Mouse (Mus musculus) embryonic facial prominence, embryonic 15.5 days (tissue): ENCODE measurements around the gene Per1. TPM values are rescaled to one million over a fixed set of nuclear protein-coding genes. Genes with fewer than 3 reads are reported as not detected.

Experiments used
- ATAC-seq: fragments of 200-750 bp; cut with Nextera tagmentation; 2 replicates; pipeline ENCODE4 v1.8.0; 2017; ENCODE audit warnings: low read depth, moderate TSS enrichment; ENCODE audit not compliant: insufficient number of reproducible peaks, low FRiP score, low TSS enrichment
- H3K27ac ChIP-seq: fragments of 300-500 bp; sonication (generic); replicated peaks from 2 replicates; pipeline ENCODE4 v1.5.1; 2015; ENCODE audit warnings: mild to moderate bottlenecking, inconsistent platforms
- H3K27me3 ChIP-seq: fragments of 300-500 bp; sonication (generic); 2 replicates; pipeline ENCODE4 v1.6.1; 2015; ENCODE audit warnings: inconsistent platforms
- H3K36me3 ChIP-seq: fragments of 300-500 bp; sonication (generic); 2 replicates; pipeline ENCODE4 v1.6.1; 2015; ENCODE audit warnings: mild to moderate bottlenecking, inconsistent platforms
- H3K4me1 ChIP-seq: fragments of 300-500 bp; sonication (generic); 2 replicates; pipeline ENCODE4 v1.6.1; 2015; ENCODE audit warnings: inconsistent platforms
- H3K4me2 ChIP-seq: fragments of 300-500 bp; sonication (generic); replicated peaks from 2 replicates; pipeline ENCODE4 v1.6.1; 2015; ENCODE audit warnings: mild to moderate bottlenecking, inconsistent platforms
- H3K4me3 ChIP-seq: fragments of 300-500 bp; sonication (generic); replicated peaks from 2 replicates; pipeline ENCODE4 v1.5.1; 2015; ENCODE audit warnings: mild to moderate bottlenecking, inconsistent platforms
- H3K9ac ChIP-seq: fragments of 300-500 bp; sonication (generic); 2 replicates; pipeline ENCODE4 v1.6.1; 2015; ENCODE audit warnings: inconsistent platforms
- H3K9me3 ChIP-seq: fragments of 300-500 bp; sonication (generic); replicated peaks from 2 replicates; pipeline ENCODE4 v1.6.1; 2016; ENCODE audit warnings: inconsistent platforms
- WGBS: fragments of 180-500 bp; shearing (Covaris S2); methylation state at CpG from one replicate; pipeline ENCODE4 v1.1.7; 2015; 5-methylcytosine and 5-hydroxymethylcytosine counted together
- polyA plus RNA-seq: library from polyadenylated mRNA; unstranded; fragments of >200 nt; fragmentation: Nextera tagmentation; extraction: Ambion mirVana; gene quantifications from 2 replicates; pipeline ENCODE4 v1.2.1, GENCODE M21; 2015

Gene Per1
- polyA plus RNA-seq, 1 experiment from 2014 or later, result 34.4 TPM

DNA sequence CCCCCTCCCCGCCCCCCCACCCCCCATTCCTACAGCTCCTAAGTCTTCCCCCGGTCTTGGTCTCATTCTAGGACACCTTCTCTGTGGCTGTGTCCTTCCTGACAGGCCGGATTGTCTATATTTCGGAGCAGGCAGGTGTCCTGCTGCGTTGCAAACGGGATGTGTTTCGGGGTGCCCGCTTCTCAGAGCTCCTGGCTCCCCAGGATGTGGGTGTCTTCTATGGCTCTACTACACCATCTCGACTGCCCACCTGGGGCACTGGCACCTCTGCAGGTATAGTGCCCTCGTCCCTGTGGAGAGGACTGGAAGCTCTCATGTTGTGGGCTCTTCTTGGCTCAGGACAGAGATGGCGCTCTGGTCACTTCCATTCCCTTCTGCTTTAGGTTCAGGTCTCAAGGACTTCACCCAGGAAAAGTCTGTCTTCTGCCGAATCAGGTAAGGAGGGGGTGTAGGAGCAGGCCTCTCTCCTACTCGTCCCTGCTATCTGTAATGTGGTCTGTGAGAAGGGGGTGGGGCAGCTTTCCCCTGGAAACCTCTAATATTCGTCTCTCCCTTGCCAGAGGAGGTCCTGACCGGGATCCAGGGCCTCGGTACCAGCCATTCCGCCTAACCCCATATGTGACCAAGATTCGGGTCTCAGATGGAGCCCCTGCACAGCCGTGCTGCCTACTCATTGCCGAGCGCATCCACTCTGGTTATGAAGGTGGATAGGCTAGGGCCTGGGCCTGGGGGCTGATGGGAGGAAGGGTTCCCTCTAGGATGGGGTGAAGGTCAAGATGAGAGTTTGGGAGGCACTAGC lies 6.8 kb downstream of the Per1 start:
- Histone ChIP-seq H3K4me1 (peaks cover 34% of the 10 kb centered on the region), H3K27ac (no peak overlapping the region), H3K9ac (no peak overlapping the region), H3K9me3 (no peaks in the 10 kb centered on the region), H3K27me3 (no peaks in the 10 kb centered on the region), H3K4me3 (no peak overlapping the region), H3K4me2 (no peak overlapping the region), H3K36me3 (peaks cover 64% of the 10 kb centered on the region)
- no peak for ATAC-seq
- 87% methylated on average over 21 of the region's 21 CpGs for WGBS

DNA sequence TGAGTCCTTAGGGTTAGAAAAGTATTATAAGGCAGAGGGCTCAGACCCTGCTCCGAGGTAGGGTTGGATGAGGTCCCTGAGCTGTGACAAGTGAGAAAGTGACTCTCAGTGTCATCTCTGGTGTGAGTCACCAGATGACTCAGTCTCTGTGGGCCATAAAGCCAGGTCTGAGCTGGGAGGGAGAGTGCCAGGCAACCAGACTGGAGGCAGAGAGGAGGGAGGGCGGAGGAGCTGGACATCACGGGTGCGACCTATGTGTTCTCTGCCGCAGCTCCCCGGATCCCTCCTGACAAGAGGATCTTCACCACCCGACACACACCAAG lies 7.3 kb downstream of the Per1 start:
- H3K4me2 ChIP-seq, result no peak overlapping the region
- H3K9me3 ChIP-seq, result no peaks in the 10 kb centered on the region
- no peak for ATAC-seq
- no peak overlapping the region for H3K9ac ChIP-seq
- H3K4me1 ChIP-seq, result peaks cover 34% of the 10 kb centered on the region
- no peaks in the 10 kb centered on the region for H3K27me3 ChIP-seq
- WGBS, result 93% methylated on average over 7 of the region's 7 CpGs
- H3K4me3 ChIP-seq, result no peak overlapping the region
- H3K27ac ChIP-seq, result no peak overlapping the region
- H3K36me3 ChIP-seq, result peaks cover 70% of the 10 kb centered on the region

DNA sequence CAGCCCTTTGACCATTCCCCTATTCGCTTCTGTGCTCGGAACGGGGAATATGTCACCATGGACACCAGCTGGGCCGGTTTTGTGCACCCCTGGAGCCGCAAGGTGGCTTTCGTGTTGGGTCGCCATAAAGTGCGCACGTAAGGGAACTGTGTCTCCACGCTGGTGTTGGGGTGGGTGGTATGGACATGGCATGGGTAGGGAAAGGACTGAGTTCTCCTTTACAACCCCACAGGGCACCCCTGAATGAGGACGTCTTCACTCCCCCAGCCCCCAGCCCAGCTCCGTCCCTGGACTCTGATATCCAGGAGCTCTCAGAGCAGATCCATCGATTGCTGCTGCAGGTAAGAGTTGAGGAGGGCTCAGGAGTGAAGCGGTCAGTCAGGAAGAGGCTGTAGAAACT lies 8.1 kb downstream of the Per1 start:
- Histone ChIP-seq H3K27ac (no peak overlapping the region), H3K9me3 (no peaks in the 10 kb centered on the region), H3K4me2 (no peak overlapping the region), H3K4me1 (peaks cover 26% of the 10 kb centered on the region), H3K27me3 (no peaks in the 10 kb centered on the region), H3K9ac (no peak overlapping the region), H3K36me3 (peaks cover 78% of the 10 kb centered on the region), H3K4me3 (no peak overlapping the region)
- ATAC-seq, result no peak
- WGBS, result 95% methylated on average over 14 of the region's 14 CpGs

DNA sequence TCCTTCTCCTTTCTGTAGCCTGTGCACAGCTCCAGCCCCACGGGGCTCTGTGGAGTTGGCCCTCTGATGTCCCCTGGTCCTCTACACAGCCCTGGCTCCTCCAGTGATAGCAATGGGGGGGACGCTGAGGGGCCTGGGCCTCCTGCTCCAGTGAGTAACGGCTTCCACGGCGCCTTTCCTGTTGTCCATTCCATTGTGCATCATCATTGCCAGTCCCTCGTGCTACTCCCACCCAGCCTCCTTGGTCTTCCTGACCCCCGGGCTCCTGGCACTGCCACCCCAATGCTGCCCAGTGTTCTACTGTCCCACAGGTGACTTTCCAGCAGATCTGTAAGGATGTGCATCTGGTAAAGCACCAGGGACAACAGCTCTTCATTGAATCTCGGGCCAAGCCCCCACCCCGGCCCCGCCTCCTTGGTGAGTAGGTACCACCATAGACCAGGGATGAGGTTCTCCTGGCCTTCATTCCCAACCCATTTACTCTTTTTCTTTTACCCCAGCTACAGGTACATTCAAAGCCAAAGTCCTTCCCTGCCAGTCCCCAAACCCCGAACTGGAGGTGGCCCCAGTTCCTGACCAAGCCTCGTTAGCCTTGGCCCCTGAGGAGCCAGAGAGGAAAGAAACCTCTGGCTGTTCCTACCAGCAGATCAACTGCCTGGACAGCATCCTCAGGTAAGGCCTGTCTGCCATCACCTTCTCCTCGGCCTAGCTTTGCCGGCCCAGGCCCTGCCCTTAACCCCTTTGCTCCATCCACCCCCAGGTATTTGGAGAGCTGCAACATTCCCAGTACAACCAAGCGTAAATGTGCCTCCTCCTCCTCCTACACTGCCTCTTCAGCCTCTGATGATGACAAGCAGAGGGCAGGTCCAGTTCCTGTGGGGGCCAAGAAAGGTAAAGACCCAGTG lies 8.8 kb downstream of the Per1 start:
- H3K4me2 ChIP-seq, result no peak overlapping the region
- no peak overlapping the region for H3K4me3 ChIP-seq
- no peaks in the 10 kb centered on the region for H3K27me3 ChIP-seq
- ATAC-seq, result no peak
- H3K4me1 ChIP-seq, result peaks cover 21% of the 10 kb centered on the region
- no peak overlapping the region for H3K27ac ChIP-seq
- H3K9ac ChIP-seq, result no peak overlapping the region
- H3K36me3 ChIP-seq, result peaks cover 84% of the 10 kb centered on the region
- no peaks in the 10 kb centered on the region for H3K9me3 ChIP-seq
- 93% methylated on average over 15 of the region's 15 CpGs for WGBS

DNA sequence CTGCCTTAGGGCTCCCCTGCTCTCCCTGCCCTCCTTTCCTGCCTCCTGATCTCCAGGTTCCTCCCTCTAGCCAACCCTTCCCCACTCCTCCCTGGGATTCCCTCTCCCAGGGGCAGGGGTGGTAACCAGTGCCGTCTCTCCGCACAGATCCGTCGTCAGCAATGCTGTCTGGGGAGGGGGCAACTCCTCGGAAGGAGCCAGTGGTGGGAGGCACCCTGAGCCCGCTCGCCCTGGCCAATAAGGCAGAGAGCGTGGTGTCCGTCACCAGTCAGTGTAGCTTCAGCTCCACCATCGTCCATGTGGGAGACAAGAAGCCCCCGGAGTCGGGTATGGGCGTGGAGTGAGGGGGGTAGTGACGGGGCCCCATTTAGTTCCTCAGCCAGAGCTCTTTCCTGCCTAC lies 9.5 kb downstream of the Per1 start:
- ATAC-seq, result no peak
- Histone ChIP-seq H3K4me1 (peaks cover 22% of the 10 kb centered on the region), H3K36me3 (peaks cover 91% of the 10 kb centered on the region), H3K27ac (no peak overlapping the region), H3K9me3 (no peaks in the 10 kb centered on the region), H3K4me2 (no peak overlapping the region), H3K4me3 (no peak overlapping the region), H3K27me3 (no peaks in the 10 kb centered on the region), H3K9ac (no peak overlapping the region)
- 83% methylated on average over 14 of the region's 14 CpGs for WGBS

DNA sequence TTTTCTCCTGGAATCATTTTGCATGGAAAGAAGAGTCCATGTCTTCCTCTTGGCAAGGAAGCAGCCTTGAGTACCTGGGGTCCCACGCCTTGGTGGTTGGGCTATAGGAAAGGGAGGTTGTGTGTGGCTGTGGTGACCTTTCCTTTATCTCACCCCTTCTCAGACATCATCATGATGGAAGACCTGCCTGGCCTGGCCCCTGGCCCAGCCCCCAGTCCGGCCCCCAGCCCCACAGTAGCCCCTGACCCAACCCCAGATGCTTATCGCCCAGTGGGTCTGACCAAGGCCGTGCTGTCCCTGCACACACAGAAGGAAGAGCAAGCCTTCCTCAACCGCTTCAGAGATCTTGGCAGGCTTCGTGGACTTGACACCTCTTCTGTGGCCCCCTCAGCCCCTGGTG lies 10.2 kb downstream of the Per1 start:
- no peak for ATAC-seq
- WGBS, result 89% methylated on average over 6 of the region's 6 CpGs
- no peak overlapping the region for H3K9ac ChIP-seq
- H3K4me2 ChIP-seq, result no peak overlapping the region
- H3K4me1 ChIP-seq, result peaks cover 17% of the 10 kb centered on the region
- H3K9me3 ChIP-seq, result no peaks in the 10 kb centered on the region
- H3K27ac ChIP-seq, result no peak overlapping the region
- peaks cover 93% of the 10 kb centered on the region for H3K36me3 ChIP-seq
- H3K27me3 ChIP-seq, result no peaks in the 10 kb centered on the region
- H3K4me3 ChIP-seq, result no peak overlapping the region

DNA sequence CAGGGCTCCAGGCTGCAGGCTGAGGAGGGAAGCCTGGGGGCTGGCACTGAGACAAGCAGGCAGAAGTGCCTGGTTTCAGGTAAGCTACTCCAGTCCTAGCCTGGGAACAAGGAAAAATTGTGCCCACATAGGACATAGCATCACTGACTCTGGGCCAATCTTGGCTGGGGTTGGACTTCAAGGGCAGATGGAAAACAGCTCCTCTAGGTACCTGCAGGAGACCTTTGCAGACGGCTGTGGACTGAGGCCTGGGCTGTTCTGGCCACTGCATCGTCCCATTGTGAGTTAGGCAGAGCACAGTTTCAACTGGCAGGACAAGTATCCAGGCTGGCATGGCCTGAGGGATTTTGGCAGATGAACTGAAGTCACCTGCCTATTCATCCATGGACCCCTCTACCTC lies 10.8 kb downstream of the Per1 start:
- H3K27ac ChIP-seq, result no peak overlapping the region
- no peaks in the 10 kb centered on the region for H3K9me3 ChIP-seq
- no peak overlapping the region for H3K4me2 ChIP-seq
- no peaks in the 10 kb centered on the region for H3K27me3 ChIP-seq
- H3K4me3 ChIP-seq, result no peak overlapping the region
- H3K36me3 ChIP-seq, result peaks cover 88% of the 10 kb centered on the region
- WGBS, result 75% methylated on average over 2 of the region's 2 CpGs
- ATAC-seq, result no peak
- H3K4me1 ChIP-seq, result peaks cover 11% of the 10 kb centered on the region
- H3K9ac ChIP-seq, result no peak overlapping the region

DNA sequence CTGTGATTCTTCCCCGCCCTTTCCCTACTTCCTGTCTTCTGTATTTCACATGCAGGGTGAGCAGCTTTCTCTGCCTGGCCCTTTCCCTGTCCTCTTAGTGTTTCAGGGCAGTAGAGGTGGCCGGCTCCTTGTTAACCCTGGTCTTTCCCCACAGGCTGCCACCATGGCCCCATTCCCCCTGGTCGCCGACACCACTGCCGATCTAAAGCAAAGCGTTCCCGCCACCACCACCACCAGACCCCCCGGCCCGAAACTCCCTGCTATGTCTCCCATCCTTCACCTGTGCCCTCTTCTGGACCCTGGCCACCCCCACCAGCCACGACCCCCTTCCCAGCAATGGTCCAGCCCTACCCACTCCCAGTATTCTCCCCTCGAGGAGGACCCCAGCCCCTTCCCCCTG lies 11.3 kb downstream of the Per1 start:
- H3K27ac ChIP-seq, result no peak overlapping the region
- H3K4me1 ChIP-seq, result peaks cover 9% of the 10 kb centered on the region
- no peak overlapping the region for H3K9ac ChIP-seq
- H3K4me2 ChIP-seq, result no peak overlapping the region
- WGBS, result 88% methylated on average over 11 of the region's 11 CpGs
- H3K9me3 ChIP-seq, result no peaks in the 10 kb centered on the region
- H3K27me3 ChIP-seq, result no peaks in the 10 kb centered on the region
- H3K36me3 ChIP-seq, result peaks cover 83% of the 10 kb centered on the region
- no peak overlapping the region for H3K4me3 ChIP-seq
- no peak for ATAC-seq

DNA sequence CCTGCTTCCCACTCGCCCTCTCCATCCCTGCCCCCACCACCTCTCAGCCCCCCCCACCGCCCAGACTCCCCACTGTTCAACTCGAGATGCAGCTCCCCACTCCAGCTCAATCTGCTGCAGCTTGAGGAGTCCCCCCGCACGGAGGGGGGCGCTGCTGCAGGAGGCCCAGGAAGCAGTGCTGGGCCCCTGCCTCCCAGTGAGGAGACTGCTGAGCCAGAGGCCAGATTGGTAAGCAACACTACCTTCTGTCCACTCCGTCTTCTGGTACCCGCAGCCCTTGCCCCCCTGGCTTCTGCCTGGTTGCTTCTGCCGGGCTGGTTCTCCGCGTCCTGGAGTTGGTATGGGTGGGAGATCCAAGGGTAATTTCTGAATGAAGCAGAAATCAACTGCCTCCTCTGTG lies 11.8 kb downstream of the Per1 start:
- H3K9me3 ChIP-seq, result no peaks in the 10 kb centered on the region
- no peak overlapping the region for H3K4me2 ChIP-seq
- H3K27ac ChIP-seq, result no peak overlapping the region
- WGBS, result 87% methylated on average over 11 of the region's 11 CpGs
- peaks cover 12% of the 10 kb centered on the region for H3K4me1 ChIP-seq
- no peak overlapping the region for H3K9ac ChIP-seq
- ATAC-seq, result no peak
- no peak overlapping the region for H3K4me3 ChIP-seq
- H3K27me3 ChIP-seq, result no peaks in the 10 kb centered on the region
- H3K36me3 ChIP-seq, result peaks cover 78% of the 10 kb centered on the region

DNA sequence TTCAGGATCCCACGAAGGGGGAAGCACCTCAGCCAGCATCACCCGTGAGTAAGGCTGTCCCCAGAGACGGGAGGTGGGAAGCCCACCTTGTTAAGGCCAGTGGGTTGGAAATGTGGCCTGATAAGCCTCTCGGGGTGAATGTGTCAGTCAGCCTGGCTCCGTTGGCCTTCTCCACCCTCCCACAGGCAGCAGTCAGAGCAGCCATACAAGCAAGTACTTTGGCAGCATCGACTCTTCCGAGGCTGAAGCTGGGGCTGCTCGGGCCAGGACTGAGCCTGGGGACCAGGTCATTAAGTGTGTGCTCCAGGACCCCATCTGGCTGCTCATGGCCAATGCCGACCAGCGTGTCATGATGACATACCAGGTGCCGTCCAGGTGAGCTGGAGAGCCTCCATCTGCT lies 12.7 kb downstream of the Per1 start:
- Histone ChIP-seq H3K4me1 (peaks cover 12% of the 10 kb centered on the region), H3K27ac (no peak overlapping the region), H3K9me3 (no peaks in the 10 kb centered on the region), H3K27me3 (no peaks in the 10 kb centered on the region), H3K36me3 (peaks cover 70% of the 10 kb centered on the region), H3K4me3 (no peak overlapping the region), H3K9ac (no peak overlapping the region), H3K4me2 (no peak overlapping the region)
- WGBS, result 89% methylated on average over 11 of the region's 11 CpGs
- no peak for ATAC-seq

DNA sequence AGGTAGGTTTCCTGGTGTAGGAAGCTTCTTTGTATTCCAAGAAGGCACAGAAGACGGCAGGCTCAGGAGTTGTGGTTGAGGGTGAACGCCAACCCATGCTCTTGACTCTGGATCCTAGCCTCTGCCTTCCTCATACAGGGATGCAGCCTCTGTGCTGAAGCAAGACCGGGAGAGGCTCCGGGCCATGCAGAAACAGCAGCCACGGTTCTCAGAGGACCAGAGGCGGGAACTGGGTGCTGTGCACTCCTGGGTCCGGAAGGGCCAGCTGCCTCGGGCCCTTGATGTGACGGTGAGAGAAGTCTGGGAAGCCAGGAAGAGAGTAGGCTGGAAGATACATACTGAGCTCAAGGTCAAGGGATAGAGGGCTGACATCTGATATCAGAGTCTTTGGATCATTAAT lies 13.2 kb downstream of the Per1 start:
- no peak overlapping the region for H3K27ac ChIP-seq
- H3K4me2 ChIP-seq, result no peak overlapping the region
- no peak for ATAC-seq
- H3K27me3 ChIP-seq, result no peaks in the 10 kb centered on the region
- peaks cover 12% of the 10 kb centered on the region for H3K4me1 ChIP-seq
- no peak overlapping the region for H3K9ac ChIP-seq
- WGBS, result 91% methylated on average over 9 of the region's 9 CpGs
- peaks cover 64% of the 10 kb centered on the region for H3K36me3 ChIP-seq
- H3K4me3 ChIP-seq, result no peak overlapping the region
- H3K9me3 ChIP-seq, result no peaks in the 10 kb centered on the region
